Mouse (Mus musculus) megakaryocyte, adult 5-6 weeks (primary cell): ENCODE results near the gene Efcab14. TPM values are rescaled to one million over a fixed set of nuclear protein-coding genes. Genes with fewer than 3 reads are reported as not detected.

Source experiments
- total RNA-seq, 2 experiments: library from RNA; stranded (forward) in 1 of 2; stranded (reverse) in 1 of 2; fragments of 153-499, 151-499 nt in 1 of 2; fragments of 221-1000, 200-1000 nt in 1 of 2; gene quantifications; 2 replicates each; pipeline versions ENCODE4 v1.2.3 to v1.2.4; 2015 to 2017

The Efcab14 gene
- total RNA-seq, 2 experiments from 2014 or later = 28.5 to 45.4 TPM

Other genes starting within 250 kb of the Efcab14 start
- not detected in 2 replicates for gene Cyp4a14, start 241.6 kb upstream of the Efcab14 start, total RNA-seq (2015)
- not detected in 2 replicates for gene Cyp4a14, start 241.6 kb upstream of the Efcab14 start, total RNA-seq (2017)
- gene Cyp4a10, start 219.5 kb upstream of the Efcab14 start, total RNA-seq (2015) = not detected in 2 replicates
- gene Cyp4a10, start 219.5 kb upstream of the Efcab14 start, total RNA-seq (2017) = not detected in 2 replicates
- gene Cyp4a31, start 174.1 kb upstream of the Efcab14 start, total RNA-seq (2015) = not detected in 2 replicates
- gene Cyp4a31, start 174.1 kb upstream of the Efcab14 start, total RNA-seq (2017) = not detected in 2 replicates
- not detected in 2 replicates for gene Cyp4a32, start 136.8 kb upstream of the Efcab14 start, total RNA-seq (2015)
- not detected in 2 replicates for gene Cyp4a32, start 136.8 kb upstream of the Efcab14 start, total RNA-seq (2017)
- not detected in 2 replicates for gene Cyp4b1, start 90.0 kb upstream of the Efcab14 start, total RNA-seq (2015)
- not detected in 2 replicates for gene Cyp4b1, start 90.0 kb upstream of the Efcab14 start, total RNA-seq (2017)
- gene Tex38, start 43.3 kb downstream of the Efcab14 start, total RNA-seq (2015) = not detected in 2 replicates
- gene Tex38, start 43.3 kb downstream of the Efcab14 start, total RNA-seq (2017) = not detected in 2 replicates
- gene Atpaf1, start 47.1 kb downstream of the Efcab14 start, total RNA-seq (2015) = 14.4 and 21.8 TPM in 2 replicates
- gene Atpaf1, start 47.1 kb downstream of the Efcab14 start, total RNA-seq (2017) = 5.8 and 7.5 TPM in 2 replicates
- 6.2 and 8.3 TPM in 2 replicates for gene Mob3c, start 90.3 kb downstream of the Efcab14 start, total RNA-seq (2015)
- 9.6 and 10.2 TPM in 2 replicates for gene Mob3c, start 90.3 kb downstream of the Efcab14 start, total RNA-seq (2017)
- 45.8 and 48.6 TPM in 2 replicates for gene Mknk1, start 101.5 kb downstream of the Efcab14 start, total RNA-seq (2015)
- gene Mknk1, start 101.5 kb downstream of the Efcab14 start, total RNA-seq (2017) = 103 and 116 TPM in 2 replicates
- not detected in 2 replicates for gene Kncn, start 146.7 kb downstream of the Efcab14 start, total RNA-seq (2015)
- not detected in 2 replicates for gene Kncn, start 146.7 kb downstream of the Efcab14 start, total RNA-seq (2017)
- gene 6430628N08Rik, start 152.9 kb downstream of the Efcab14 start, total RNA-seq (2015) = not detected in 2 replicates
- gene 6430628N08Rik, start 152.9 kb downstream of the Efcab14 start, total RNA-seq (2017) = not detected in 2 replicates
- gene Dmbx1, start 202.2 kb downstream of the Efcab14 start, total RNA-seq (2015) = not detected in 2 replicates
- gene Dmbx1, start 202.2 kb downstream of the Efcab14 start, total RNA-seq (2017) = not detected in 2 replicates